Mouse (Mus musculus): Measurements from ENCODE around the gene Ccnl1. TPM values are rescaled to one million over a fixed set of nuclear protein-coding genes. Genes with fewer than 3 reads are reported as not detected.

Ccnl1 gene
- total and polyA plus RNA-seq, 2 experiments from 2014 or later, result 53.1 to 57.0 TPM

DNA sequence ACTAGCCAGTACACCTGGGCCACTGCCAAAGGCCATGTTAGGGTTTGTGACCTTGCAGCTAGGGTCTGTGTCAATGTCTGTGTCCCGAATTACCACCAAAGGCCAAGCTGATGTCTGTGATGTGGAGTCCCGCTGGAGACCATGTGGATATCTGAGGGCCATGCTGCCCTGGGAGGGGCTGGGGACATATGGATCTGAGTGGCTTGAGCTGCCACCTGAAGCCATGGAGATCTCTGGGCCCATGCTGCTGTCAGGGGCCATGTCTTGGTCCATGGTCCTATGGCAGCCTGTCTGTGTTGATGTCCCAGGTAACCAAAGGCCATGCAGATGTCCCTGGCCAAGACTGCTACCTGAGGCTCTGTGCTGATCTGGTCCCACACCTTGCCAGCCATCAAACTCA is 48.6 kb downstream of the Ccnl1 start:
- Histone ChIP-seq H3K27me3 (ENCODE audit: insufficient read depth, low read length) (no peaks in the 10 kb centered on the region), H3K4me1 (ENCODE audit: insufficient read depth) (no peaks in the 10 kb centered on the region), H3K9ac (no peak overlapping the region), H3K4me2 (ENCODE audit: low read depth) (no peak overlapping the region), H3K4me3 (ENCODE audit: low read depth, low read length) (no peak overlapping the region), H3K36me3 (ENCODE audit: insufficient read depth) (no peaks in the 10 kb centered on the region), H3K9me3 (ENCODE audit: low read length) (no peaks in the 10 kb centered on the region), H3K27ac (ENCODE audit: low read depth, low read length) (no peak overlapping the region)
- ATAC-seq, result no peak
- DNase-seq, result no peak
- whole genome bisulfite sequencing, result 90% methylated on average over 2 of the region's 2 CpGs
- TF ChIP-seq CTCF (IDR thresholded peaks at IDR 0.05; ENCODE audit: low read depth), result no peak

GRCm38 (mm10) chr3:65907536-65907935 is 50.5 kb downstream of the Ccnl1 start:
- Histone ChIP-seq H3K4me3 (ENCODE audit: low read depth, low read length) (no peak overlapping the region), H3K9me3 (ENCODE audit: low read length) (no peaks in the 10 kb centered on the region), H3K27ac (ENCODE audit: low read depth, low read length) (no peak overlapping the region), H3K36me3 (ENCODE audit: insufficient read depth) (no peaks in the 10 kb centered on the region), H3K4me1 (ENCODE audit: insufficient read depth) (no peaks in the 10 kb centered on the region), H3K27me3 (ENCODE audit: insufficient read depth, low read length) (no peaks in the 10 kb centered on the region), H3K9ac (no peak overlapping the region), H3K4me2 (ENCODE audit: low read depth) (no peak overlapping the region)
- no peak for TF ChIP-seq CTCF (IDR thresholded peaks at IDR 0.05; ENCODE audit: low read depth)
- 93% methylated on average over 4 of the region's 4 CpGs for WGBS
- ATAC-seq, result no peak
- DNase-seq, result no peak

DNA sequence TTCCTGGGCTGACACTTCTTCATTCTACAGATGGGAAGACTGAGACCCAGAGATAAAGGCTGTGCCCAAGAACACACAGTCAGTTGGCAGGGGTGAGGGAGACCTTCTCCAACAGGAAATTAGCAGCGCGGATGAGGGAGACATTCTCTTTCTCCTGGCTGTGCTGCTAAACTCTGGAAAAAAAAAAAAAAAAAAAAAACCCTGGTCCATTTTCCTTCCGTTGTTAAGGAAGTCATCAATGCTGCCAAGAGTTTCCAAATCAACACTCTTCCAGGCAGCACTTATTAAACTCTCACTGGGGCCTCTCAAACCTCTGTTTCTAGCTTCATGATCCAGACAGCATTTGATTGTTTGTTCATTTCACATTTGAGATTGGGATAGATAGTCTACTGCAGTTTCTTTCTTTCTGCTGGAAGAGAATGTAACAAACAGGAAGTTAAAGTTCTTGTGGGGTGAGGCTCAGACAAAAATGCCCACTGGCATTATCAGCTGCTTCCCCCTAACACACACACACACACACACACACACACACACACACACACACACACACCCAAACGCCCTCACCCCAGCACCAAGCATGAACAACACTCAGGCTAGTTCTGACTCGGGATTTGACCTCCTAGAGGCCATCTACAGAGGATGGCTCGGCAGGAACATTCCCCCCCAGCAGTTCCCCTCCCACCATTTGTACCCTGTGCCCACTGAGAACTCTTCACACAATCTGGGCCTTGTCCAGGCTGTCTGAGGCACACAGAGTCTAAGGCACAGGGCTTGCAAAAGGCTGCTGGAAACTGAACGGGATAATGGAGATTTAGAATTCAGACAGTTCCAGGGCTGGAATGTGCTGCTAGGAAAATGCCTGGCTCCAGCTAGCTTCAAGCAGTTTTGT is 52.5 kb downstream of the Ccnl1 start:
- H3K4me3 ChIP-seq (ENCODE audit: low read depth, low read length), result no peak overlapping the region
- H3K4me1 ChIP-seq (ENCODE audit: insufficient read depth), result no peaks in the 10 kb centered on the region
- H3K4me2 ChIP-seq (ENCODE audit: low read depth), result no peak overlapping the region
- DNase-seq (peak; percentile 14), ATAC-seq (peak; percentile 85)
- H3K36me3 ChIP-seq (ENCODE audit: insufficient read depth), result no peaks in the 10 kb centered on the region
- H3K27ac ChIP-seq (ENCODE audit: low read depth, low read length), result no peak overlapping the region; the same call in none of the 2 replicates
- no peak overlapping the region for H3K9ac ChIP-seq
- H3K27me3 ChIP-seq (ENCODE audit: insufficient read depth, low read length), result no peaks in the 10 kb centered on the region
- 37% methylated on average over 7 of the region's 7 CpGs for WGBS
- H3K9me3 ChIP-seq (ENCODE audit: low read length), result no peaks in the 10 kb centered on the region
- TF ChIP-seq CTCF (IDR thresholded peaks at IDR 0.05; ENCODE audit: low read depth), result no peak

DNA sequence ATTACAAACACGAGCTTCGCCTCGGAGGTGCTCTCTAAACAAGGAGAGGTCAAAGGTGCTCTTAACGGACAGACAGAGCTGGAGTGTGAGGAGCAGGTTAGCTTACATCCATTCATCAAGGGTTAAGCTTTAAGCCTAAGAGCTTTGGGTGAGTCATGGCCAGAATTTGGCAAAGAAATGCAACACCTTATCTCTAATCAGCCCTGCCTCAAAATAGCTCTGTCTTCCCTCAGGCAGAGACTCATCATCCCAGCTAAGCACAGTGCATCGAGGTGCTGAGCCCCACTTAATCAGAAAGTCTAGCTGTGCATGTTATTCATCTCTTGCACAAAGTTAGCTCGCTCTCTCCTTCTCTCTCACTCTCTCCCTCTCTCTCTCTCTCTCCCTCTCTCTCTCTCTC is 53.3 kb downstream of the Ccnl1 start:
- Histone ChIP-seq H3K27ac (ENCODE audit: low read depth, low read length) (no peak overlapping the region), H3K9ac (no peak overlapping the region), H3K36me3 (ENCODE audit: insufficient read depth) (no peaks in the 10 kb centered on the region), H3K9me3 (ENCODE audit: low read length) (no peaks in the 10 kb centered on the region), H3K4me1 (ENCODE audit: insufficient read depth) (no peaks in the 10 kb centered on the region), H3K4me3 (ENCODE audit: low read depth, low read length) (no peak overlapping the region), H3K4me2 (ENCODE audit: low read depth) (no peak overlapping the region), H3K27me3 (ENCODE audit: insufficient read depth, low read length) (no peaks in the 10 kb centered on the region)
- no peak for ATAC-seq
- WGBS, result 30% methylated on average over 6 of the region's 6 CpGs
- TF ChIP-seq CTCF (IDR thresholded peaks at IDR 0.05; ENCODE audit: low read depth), result no peak
- no peak for DNase-seq

DNA sequence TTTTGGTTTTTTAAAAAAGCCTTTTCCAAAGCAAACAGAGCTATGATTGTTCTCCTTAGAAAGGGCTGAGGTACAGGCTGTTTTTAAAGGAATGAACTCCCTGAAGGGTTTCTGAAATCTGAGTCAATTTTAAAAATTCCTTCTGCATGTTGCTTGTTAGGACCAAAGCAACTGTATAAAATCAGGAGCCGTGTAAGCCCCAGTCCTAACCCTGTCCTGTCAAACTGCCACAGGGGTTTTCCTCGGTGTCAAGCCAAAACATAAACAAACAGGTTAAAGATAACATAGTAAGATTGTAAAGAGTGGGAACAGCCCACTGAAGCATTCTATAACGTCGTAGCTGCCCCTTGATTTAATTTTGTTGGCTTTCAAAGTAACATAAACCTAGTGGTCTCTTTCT is 53.9 kb downstream of the Ccnl1 start:
- 39% methylated on average over 4 of the region's 4 CpGs for WGBS
- Histone ChIP-seq H3K27me3 (ENCODE audit: insufficient read depth, low read length) (no peaks in the 10 kb centered on the region), H3K4me2 (ENCODE audit: low read depth) (no peak overlapping the region), H3K27ac (ENCODE audit: low read depth, low read length) (no peak overlapping the region), H3K36me3 (ENCODE audit: insufficient read depth) (no peaks in the 10 kb centered on the region), H3K9ac (no peak overlapping the region), H3K9me3 (ENCODE audit: low read length) (no peaks in the 10 kb centered on the region), H3K4me3 (ENCODE audit: low read depth, low read length) (no peak overlapping the region), H3K4me1 (ENCODE audit: insufficient read depth) (no peaks in the 10 kb centered on the region)
- no peak for TF ChIP-seq CTCF (IDR thresholded peaks at IDR 0.05; ENCODE audit: low read depth)
- ATAC-seq (no peak), DNase-seq (no peak)

GRCm38 (mm10) chr3:65898598-65899278 is 59.3 kb downstream of the Ccnl1 start:
- no peak for TF ChIP-seq CTCF (IDR thresholded peaks at IDR 0.05; ENCODE audit: low read depth)
- Histone ChIP-seq H3K9ac (no peak overlapping the region), H3K36me3 (ENCODE audit: insufficient read depth) (no peaks in the 10 kb centered on the region), H3K4me1 (ENCODE audit: insufficient read depth) (no peaks in the 10 kb centered on the region), H3K4me3 (ENCODE audit: low read depth, low read length) (no peak overlapping the region), H3K9me3 (ENCODE audit: low read length) (no peaks in the 10 kb centered on the region), H3K4me2 (ENCODE audit: low read depth) (no peak overlapping the region), H3K27ac (ENCODE audit: low read depth, low read length) (no peak overlapping the region), H3K27me3 (ENCODE audit: insufficient read depth, low read length) (no peaks in the 10 kb centered on the region)
- ATAC-seq, result peak; percentile 47
- no peak for DNase-seq
- WGBS, result 56% methylated on average over 8 of the region's 8 CpGs
